Mouse (Mus musculus): ENCODE measurements around the gene Tmem100.

Gene Tmem100

GRCm38 (mm10) chr11:90013657-90014056 is 16.5 kb upstream of the Tmem100 start:
- no peak for DNase-seq (ENCODE audit: extremely low spot score, low spot score)

GRCm38 (mm10) chr11:90015281-90015680 is 14.9 kb upstream of the Tmem100 start:
- DNase-seq (ENCODE audit: extremely low spot score, low spot score) = no peak

DNA sequence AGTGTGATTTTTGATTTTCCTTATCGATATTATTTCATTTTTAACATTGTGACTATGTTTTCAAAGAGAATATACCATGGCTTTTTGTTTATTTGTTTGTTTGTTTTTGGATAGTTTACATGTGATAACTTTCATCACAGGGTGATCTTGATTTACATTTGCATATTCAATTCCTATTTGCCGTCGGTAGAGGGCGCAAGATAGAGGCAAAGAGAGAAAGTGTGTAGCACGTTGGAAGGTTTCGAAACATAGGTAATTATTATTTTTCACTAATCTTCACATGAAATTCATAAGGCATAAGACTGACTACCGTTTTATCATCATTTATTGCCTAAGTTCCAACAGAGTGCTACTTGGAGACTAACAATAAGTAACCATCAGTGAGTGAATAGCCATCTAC is 11.0 kb upstream of the Tmem100 start:
- DNase-seq (ENCODE audit: extremely low spot score, low spot score) = no peak

- no peak for DNase-seq (ENCODE audit: extremely low spot score, low spot score)
Observed at GRCm38 (mm10) chr11:90025891-90026801, 4.0 kb upstream of the Tmem100 start.

DNA sequence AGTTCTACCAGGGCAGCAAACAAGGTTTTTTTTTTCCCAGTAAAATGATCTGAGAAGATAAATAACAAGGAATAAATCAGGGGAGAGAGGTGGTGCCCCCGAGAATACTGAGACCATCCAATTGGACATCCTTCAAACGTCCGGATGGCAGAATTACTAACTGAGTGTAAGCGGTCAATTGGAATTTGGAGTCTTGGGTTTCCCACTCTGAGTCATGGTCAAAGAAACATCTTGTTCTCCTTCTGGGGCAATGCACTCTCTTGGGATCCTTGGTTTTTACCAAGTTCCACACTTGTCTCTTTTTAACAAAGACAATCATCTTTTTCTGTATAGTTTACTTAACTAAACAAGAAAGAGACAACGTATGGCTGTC is 3.4 kb upstream of the Tmem100 start:
- DNase-seq (ENCODE audit: extremely low spot score, low spot score) = no peak

DNA sequence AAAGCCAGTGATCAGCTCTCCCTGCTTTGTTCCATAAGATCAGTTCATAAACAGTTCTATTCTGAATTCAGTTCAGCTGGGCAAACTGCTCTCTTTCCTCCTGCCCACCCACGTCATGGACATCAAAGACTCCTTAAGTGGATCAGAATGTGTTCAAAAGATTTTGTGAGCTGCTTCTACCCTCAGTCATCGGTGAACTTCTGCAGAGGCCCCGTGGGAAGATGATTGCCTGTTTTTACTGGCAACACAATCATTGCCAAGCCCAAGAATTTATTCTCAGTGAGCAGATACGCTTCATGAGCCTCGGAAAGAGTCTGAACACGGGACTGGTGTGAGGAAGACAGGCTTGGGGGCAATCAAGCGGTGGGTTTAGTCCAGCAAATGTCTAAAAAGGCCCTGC is 2.9 kb upstream of the Tmem100 start:
- DNase-seq (ENCODE audit: extremely low spot score, low spot score) = no peak

DNA sequence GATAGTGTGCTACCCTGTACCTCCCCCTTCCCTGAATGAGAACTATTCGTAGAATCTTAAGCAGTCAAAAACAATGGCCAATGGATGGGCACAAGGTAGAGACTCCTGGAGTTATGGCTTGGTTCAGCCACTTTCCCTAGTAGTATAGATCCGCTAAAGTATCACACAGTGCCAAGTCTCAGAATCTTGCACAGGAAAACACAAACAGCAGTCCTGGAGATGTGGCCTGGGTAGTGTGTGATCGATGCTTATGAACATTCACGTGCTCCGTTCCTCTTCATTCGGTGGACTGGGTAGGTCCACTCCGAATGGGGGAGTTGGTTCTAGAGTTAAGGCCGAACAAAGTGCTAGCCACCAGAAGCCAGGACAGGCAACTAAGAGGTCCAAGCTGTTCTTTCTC is 1.4 kb upstream of the Tmem100 start:
- no peak for DNase-seq (ENCODE audit: extremely low spot score, low spot score)

DNA sequence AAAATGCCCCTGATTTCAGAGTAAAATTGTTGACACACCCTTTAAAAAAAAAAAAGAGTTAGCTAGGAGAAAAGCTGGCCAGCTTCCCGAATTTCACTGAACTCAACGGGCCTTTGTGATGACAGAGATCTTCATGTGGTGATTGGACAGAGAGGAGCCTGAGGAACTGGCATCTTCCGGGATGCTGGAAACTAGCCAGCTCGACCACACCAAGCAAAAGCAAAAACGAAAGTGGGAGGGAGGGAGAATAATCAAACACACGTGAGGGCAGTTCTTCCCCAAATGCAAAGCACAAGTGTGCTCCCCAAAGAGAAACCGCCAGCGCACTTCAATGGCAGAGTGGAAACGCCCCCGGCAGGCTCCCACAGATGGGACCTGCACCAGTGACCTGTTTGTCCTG is 794 bp upstream of the Tmem100 start:
- no peak for DNase-seq (ENCODE audit: extremely low spot score, low spot score)

- peak; percentile 58 for DNase-seq (ENCODE audit: extremely low spot score, low spot score)
Observed at GRCm38 (mm10) chr11:90030557-90030956, 409 bp downstream of the Tmem100 start.

- no peak for DNase-seq (ENCODE audit: extremely low spot score, low spot score)
Observed at GRCm38 (mm10) chr11:90031076-90031475, 928 bp downstream of the Tmem100 start.

DNA sequence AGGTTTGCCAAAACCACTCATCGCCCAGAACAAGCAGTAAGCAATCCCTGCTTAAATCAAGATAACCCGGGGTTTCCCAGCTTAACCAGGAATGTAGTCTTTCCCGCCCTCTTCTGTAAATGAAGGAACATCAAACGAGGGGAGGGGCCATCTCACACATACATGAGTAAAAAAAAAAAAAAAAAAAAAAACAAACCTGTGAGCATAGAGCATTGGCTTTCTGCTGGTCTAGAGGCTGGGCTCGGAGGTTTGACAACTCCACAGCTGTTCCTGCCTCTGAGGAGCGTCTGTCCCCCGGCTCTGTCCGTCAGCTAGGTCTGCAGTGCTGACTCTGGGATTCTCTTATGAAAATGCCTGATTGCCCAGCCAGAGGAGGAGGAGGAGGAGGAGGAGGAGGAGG is 2.7 kb downstream of the Tmem100 start:
- DNase-seq (ENCODE audit: extremely low spot score, low spot score) = no peak

DNA sequence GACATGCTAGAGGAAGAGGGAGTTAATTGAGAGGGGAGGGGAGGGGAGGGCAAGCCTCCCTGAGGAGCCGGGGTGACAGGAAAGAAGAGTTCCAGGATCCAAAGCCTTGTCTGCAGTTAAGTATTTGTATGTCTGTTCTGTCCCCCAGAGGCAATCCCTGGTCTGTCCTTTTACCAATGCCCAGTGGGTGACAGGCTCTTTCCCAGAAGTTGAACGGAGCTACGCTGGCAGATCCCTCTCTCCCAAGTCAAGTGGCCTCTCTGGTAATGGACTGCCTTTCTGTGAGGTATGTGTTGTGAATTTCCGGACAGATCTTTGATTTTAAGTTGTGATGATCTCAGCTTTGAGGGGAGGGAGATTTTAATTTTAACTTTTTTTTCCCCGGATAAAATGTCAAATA is 3.3 kb downstream of the Tmem100 start:
- no peak for DNase-seq (ENCODE audit: extremely low spot score, low spot score)

DNA sequence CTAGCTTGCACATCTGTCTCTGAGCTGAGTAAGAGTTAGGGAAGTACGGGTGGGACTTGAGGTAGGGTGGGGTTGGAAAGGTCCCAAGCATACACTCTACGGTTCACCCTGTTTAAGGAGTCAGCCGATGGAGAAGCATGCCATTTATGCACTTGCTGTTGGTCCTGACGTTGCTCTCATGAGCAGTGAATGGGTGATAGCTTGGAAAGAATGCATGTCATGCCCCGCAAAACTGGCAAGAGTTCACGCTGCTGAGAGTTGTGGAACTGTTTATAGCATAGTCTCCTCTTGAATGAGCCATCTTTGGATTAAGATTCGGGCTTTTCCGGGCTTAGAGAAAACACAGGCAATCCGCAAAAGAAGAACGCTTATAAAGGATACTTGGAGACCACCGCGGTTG is 4.5 kb downstream of the Tmem100 start:
- no peak for DNase-seq (ENCODE audit: extremely low spot score, low spot score)

GRCm38 (mm10) chr11:90035532-90035931 is 5.4 kb downstream of the Tmem100 start:
- DNase-seq (ENCODE audit: extremely low spot score, low spot score) = no peak

GRCm38 (mm10) chr11:90036416-90036815 is 6.3 kb downstream of the Tmem100 start:
- no peak for DNase-seq (ENCODE audit: extremely low spot score, low spot score)

DNA sequence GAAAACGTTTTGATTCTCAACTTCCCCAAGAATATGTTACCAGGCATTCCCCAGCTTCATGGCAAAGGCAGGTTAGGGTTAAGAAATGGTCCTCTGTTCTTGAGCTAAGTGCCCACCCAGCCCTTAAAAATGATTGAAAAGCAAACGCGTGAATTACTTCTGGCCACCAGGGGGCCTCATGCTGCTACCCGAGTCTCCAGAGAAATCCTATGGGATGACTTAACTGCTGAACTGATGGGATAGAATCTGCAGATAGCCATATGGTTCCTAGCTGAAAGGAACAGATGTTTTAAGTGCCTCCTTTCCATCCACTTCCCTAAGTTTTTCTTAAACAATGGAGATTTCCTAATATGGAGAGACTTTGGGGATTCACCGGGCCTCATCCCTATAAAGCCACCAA is 7.9 kb downstream of the Tmem100 start:
- DNase-seq (ENCODE audit: extremely low spot score, low spot score) = peak; percentile 55

DNA sequence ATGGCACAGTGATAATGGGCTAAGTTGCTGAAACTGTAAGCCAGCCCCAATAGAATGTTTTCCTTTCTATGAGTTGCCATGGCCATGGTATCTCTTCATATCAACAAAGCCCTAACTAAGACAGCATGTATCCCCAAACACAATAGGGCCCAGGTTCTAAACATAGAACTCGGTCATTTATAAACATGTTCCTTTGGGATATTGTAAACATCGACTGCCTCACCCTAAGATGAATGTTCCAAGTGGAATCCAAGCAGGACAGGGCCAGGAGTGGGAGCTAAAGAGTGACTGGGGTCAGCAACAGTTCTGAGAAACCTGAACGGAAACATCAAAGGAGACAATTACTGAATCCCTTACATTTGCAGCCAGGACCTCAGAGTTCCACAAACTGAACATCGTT is 14.3 kb downstream of the Tmem100 start:
- no peak for DNase-seq (ENCODE audit: extremely low spot score, low spot score)

GRCm38 (mm10) chr11:90046211-90046610 is 16.1 kb downstream of the Tmem100 start:
- DNase-seq (ENCODE audit: extremely low spot score, low spot score) = no peak

DNA sequence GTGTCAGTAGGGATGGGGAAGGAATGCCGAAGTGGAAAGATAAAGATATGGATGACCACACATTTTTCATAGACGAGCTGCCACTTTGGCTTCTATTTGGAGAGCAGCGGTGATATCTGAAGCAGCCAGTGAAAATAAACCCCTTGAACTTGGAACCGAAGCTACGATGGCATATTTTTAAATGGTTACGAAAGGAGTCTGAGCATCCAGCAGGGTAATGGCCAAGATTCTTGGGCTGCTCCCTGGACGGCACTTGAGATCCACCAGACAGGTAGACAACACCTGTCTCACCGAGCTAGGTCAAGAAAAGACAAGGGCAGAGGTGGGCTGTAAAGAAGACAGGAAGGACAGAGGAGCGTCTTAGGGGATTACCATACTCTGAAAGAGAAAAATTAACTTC is 17.1 kb downstream of the Tmem100 start:
- no peak for DNase-seq (ENCODE audit: extremely low spot score, low spot score)

GRCm38 (mm10) chr11:90050016-90050415 is 19.9 kb downstream of the Tmem100 start:
- no peak for DNase-seq (ENCODE audit: extremely low spot score, low spot score)

DNA sequence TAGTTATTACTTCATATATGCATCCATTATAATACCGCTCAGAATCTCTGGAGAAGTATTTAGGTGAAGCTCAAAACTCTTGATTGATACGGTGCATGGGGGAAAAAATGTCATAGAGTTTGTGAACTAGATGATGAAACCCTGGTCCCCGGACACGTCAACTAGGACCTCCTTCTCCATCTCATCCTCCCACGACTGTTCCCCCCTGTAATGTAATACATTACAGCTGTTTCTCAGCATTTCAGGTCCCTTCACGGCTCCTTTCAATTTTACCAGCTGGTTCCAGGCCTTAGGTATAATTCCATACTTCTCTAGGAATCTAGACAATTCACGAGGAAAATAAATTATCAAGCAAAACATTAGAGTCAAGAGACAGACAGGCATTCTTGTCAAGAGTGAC is 22.6 kb downstream of the Tmem100 start:
- no peak for DNase-seq (ENCODE audit: extremely low spot score, low spot score)

- DNase-seq (ENCODE audit: extremely low spot score, low spot score) = no peak
Observed at GRCm38 (mm10) chr11:90053820-90054219, 23.7 kb downstream of the Tmem100 start.

- no peak for DNase-seq (ENCODE audit: extremely low spot score, low spot score)
Observed at GRCm38 (mm10) chr11:90054401-90054800, 24.3 kb downstream of the Tmem100 start.

Data from neural tube, embryonic 10.5 days (tissue).